Mouse (Mus musculus) lung, postnatal 25 days (tissue): ENCODE measurements around the gene Itga6.
"Not testable (repeated sequence)": the region's sequence is repeated elsewhere in the genome, so short reads cannot be mapped to it uniquely, and the experiment has no call there.

Experiments
- DNase-seq: peaks from one replicate; pipeline ENCODE4 v3.0.0; 2022; ENCODE audit warnings: low spot score

Gene Itga6

GRCm38 (mm10) chr2:71745610-71746374, at the start of gene Itga6:
Gene Itga6 (plus strand): TSS chr2:71745616.
- no peak for DNase-seq

DNA sequence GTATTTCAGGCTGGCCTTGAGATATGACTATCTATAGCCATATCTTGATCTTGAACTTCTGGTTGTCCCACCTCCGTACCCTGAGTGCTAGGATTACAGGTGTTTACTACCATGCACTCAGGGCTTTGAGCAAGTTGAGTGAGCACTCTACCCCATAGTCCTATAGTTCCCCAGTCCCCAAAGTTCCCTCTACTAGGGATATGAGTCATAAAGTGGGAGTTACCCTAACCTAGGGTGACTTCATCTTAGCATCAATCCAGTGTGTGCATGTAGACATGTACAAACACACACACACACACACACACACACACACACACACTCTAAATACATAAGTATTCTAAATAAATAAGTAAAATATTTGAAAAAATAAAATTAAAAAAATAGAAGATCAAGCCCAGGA, 48.6 kb upstream of the Itga6 start:
- DNase-seq, result no peak

GRCm38 (mm10) chr2:71697408-71698336, 47.7 kb upstream of the Itga6 start:
- DNase-seq, result no peak

- DNase-seq, result no peak
Observed at GRCm38 (mm10) chr2:71698366-71698765, 47.0 kb upstream of the Itga6 start.

- DNase-seq, result no peak
Observed at GRCm38 (mm10) chr2:71698942-71699341, 46.5 kb upstream of the Itga6 start.

DNA sequence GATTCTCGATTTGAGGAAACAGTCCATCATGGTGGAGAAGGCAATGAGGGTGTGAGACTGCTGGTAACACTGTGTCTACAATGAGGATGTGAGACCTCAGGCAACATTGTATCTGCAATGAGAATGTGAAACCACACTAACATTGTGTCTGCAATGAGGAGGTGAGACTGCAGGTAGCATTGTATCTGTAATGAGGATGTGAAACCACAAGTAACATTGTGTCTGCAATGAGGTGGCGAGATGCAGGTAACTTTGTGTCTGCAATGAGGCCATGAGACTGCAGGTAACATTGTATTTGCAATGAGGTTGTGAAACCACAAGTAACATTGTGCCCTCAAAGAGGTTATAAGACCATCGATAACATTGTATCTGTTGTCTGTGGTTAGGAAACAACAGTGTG, 44.1 kb upstream of the Itga6 start:
- DNase-seq, result no peak

DNA sequence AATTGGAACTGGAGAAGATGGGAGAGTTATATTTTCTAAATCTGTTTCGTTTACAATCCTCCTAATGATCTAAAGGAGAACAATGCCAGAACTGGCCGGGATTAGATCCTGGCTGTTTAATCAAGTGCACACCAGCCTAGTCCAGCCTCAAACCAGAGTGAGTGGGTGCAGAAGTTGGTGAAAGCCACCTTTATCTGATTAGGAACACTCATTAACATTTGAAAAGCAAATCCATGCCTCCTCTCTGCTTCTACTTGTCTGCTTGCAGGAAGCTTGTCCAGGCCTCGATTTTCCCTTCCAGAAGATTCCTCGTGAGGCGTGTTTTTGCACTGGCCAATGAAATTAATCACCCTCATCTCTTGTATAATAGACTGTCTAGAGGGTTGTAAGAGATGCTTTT, 41.1 kb upstream of the Itga6 start:
- DNase-seq, result no peak

DNA sequence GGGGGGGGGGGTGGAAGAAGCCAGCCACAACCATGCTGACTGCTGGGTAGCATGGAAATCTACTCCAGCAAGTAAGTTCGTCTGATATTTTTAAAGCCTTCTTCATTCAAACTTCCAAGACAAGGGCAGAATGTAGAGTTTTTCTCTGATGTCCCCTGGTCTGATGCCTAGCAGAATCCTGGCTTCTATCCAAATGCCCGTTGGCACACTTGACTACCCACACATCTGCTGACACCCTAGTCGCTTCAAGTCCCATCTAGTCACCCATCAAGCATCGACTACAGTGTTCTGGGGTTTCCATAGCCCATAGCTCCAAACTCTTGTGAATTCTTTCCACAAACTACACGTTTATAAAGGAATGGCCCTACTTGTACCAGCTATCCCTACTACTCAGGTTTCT, 36.5 kb upstream of the Itga6 start:
- no peak for DNase-seq

GRCm38 (mm10) chr2:71711640-71712039, 33.8 kb upstream of the Itga6 start:
- no peak for DNase-seq

GRCm38 (mm10) chr2:71714416-71714815, 31.0 kb upstream of the Itga6 start:
- DNase-seq, result no peak

- no peak for DNase-seq
Observed at GRCm38 (mm10) chr2:71719005-71719386, 26.4 kb upstream of the Itga6 start.

DNA sequence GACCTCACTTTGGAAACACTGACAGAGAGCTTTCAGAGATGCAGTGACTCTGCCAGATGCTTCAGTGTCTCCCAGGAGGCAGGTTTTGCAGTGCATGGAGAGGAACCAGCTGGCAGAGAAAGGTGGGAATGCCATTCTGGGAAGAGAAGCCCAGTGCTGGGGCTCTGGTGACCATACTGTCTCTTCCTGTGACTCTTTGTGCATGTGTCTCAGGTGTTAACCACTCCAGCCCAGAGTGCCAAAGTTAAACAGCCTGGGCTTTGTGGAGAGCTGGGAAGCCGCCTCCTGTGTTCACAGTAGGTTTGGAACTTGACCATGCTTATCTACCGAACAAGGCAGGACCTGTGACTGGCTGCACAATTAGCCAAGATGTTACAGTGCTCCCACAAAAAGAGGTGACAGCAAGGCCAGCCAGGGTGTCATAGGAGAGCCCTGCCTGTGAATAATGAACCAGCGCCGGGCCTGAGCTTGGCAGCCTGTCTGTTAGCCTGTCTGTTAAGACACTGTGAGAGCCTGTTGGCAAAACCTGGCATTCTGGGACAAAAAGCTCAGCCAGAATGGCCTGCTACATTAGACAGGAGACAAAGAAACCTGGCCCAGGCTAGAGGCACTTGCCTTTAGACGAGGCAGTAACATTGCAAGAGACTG, 25.9 kb upstream of the Itga6 start:
- DNase-seq, result no peak

- DNase-seq, result not testable (repeated sequence)
Observed at GRCm38 (mm10) chr2:71720556-71720955, 24.9 kb upstream of the Itga6 start.

GRCm38 (mm10) chr2:71722913-71723312, 22.5 kb upstream of the Itga6 start:
- DNase-seq, result no peak

- no peak for DNase-seq
Observed at GRCm38 (mm10) chr2:71723623-71724022, 21.8 kb upstream of the Itga6 start.

GRCm38 (mm10) chr2:71724028-71724427, 21.4 kb upstream of the Itga6 start:
- no peak for DNase-seq

GRCm38 (mm10) chr2:71725446-71725845, 20.0 kb upstream of the Itga6 start:
- DNase-seq, result no peak

DNA sequence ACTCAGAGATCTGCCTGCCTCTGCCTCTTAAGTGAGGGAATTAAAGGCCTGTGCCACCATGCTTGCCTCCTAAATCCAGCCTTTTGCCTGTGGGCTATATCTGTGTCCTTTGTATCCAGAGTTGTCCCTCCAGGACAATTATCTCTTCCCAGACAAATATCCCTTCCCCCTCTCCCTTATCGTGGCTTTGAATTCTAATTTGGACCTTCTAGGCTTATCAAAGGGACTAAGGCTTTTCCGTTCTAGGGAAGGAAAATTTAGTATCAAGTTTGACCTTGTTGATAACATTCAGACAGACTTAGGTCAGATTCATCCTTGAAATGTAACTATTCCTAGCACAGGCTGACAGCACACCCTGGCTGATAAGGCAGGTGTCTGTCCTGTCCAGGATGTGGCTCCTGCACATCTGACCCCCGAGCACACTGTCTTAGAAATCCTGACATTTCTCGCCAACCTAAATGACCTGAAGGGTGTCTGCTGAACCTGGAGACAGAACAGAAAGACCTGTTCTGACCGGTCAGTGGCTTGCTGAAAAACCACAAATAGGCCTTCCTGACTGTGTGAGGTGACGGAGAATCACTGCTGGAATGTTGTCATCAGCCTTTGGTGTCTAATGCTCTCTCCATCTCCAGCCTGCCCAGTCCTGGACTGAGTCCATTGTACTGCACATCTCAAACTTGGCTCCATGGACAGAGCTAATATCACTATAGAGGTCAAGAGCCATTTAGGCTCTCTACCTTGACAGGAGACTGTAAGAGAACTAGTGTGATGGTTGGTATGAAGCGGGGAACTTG, 18.3 kb upstream of the Itga6 start:
- DNase-seq, result no peak

- no peak for DNase-seq
Observed at GRCm38 (mm10) chr2:71728341-71728740, 17.1 kb upstream of the Itga6 start.

DNA sequence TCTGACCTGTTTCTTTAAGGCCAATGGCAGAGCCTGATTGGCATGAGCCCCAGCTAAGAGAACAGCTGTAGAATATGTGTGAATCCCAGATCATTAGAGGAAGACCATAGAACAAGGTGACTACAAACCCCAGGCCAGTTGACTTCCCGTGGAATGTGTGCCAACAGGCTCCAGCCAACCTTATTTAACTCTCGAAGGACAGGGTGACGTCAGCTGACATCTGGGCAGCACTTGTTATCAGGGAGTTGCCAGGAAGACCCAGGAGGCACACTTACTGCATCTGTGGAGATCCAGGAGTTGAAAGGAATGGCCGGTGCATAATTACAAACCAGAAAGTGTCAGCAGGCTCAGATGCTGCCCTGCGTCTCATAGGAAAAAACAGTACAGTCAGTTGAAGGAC, 16.6 kb upstream of the Itga6 start:
- DNase-seq, result no peak

- DNase-seq, result no peak
Observed at GRCm38 (mm10) chr2:71730623-71731612, 14.5 kb upstream of the Itga6 start.
